Mouse (Mus musculus) E14TG2a.4 (cell line): ENCODE measurements at regions not wholly inside any gene's neighbourhood (a gene's known extent, or its start where the extent isn't known, plus 50 kb on each side); places are given as distances from the start of the nearest gene placed in this dataset.

Source experiments
- CTCF ChIP-seq: conservative IDR thresholded peaks from 2 replicates; pipeline ENCODE4 v1.5.1; 2014; ENCODE audit warnings: low read length
- NANOG ChIP-seq: IDR thresholded peaks from 2 replicates; pipeline ENCODE4 v1.6.1; 2014; ENCODE audit warnings: borderline replicate concordance, low read length, mixed read lengths

DNA sequence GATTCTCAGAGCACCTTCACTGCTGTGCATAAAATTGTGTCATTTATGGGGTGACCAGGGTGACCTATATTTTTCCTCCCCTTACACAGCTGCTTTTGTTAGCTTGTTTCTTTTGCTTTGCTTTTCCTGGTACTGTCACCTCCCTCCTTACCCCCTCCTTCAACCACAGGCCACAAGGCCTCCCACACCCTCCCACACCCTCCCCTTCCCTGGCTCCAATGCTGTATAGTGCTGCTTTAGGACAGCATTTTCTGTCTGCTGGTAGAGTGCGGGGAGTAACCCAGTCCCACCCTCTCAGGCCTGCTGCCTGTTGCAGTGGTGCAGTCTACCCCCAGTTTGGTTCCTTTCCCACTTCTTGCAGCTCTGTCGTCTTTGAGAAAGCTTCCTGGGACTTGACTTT is 209.5 kb downstream of the Dcdc2c start:
- TF ChIP-seq CTCF = no peak
- no peak for TF ChIP-seq NANOG
